Mouse (Mus musculus): Measurements from ENCODE around the gene Dis3. TPM values are rescaled to one million over a fixed set of nuclear protein-coding genes. Genes with fewer than 3 reads are reported as not detected.

Dis3 gene
- polyA plus RNA-seq, 1 experiment, result 86.8 TPM

DNA sequence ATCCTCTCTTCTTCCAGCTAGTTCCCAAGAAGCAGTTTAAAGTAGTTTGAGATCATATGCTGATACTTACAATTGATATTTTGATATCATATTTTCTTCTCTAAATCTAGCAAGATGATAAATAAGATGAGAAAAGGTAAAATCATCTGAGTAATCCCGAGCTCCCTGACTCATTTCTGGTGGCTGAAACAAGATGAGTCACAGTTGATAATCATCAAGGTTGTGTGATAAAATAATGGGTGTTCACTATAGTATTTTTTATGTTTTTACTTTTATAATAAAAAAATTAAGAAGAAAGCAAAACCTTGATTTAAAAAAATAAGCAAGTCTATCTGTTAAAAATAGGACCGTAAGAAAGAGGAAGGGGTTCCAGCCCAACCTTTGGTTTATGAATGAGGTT, 34.5 kb upstream of the Dis3 start:
- Histone ChIP-seq H3K4me1 (ENCODE audit: control insufficient read depth, insufficient read depth, low read length) (no peaks in the 10 kb centered on the region), H3K9me3 (replicated peaks; ENCODE audit: control insufficient read depth, insufficient read depth, low read length, poor library complexity, severe bottlenecking) (no peaks in the 10 kb centered on the region), H3K36me3 (ENCODE audit: control insufficient read depth, insufficient read depth, low read length, poor library complexity, severe bottlenecking) (peaks cover 7% of the 10 kb centered on the region; the same call in 1 of the 2 replicates), H3K9ac (ENCODE audit: low read depth, poor library complexity, severe bottlenecking) (no peak overlapping the region), H3K27ac (ENCODE audit: insufficient read depth, low read length) (no peak overlapping the region), H3K27me3 (ENCODE audit: control insufficient read depth, insufficient read depth, low read length, poor library complexity, severe bottlenecking) (no peaks in the 10 kb centered on the region), H3K4me3 (ENCODE audit: low read depth, low read length) (no peak overlapping the region)
- TF ChIP-seq POLR2A (IDR thresholded peaks at IDR 0.05; ENCODE audit: insufficient read depth, low read length) (no peak), CTCF (IDR thresholded peaks at IDR 0.05; ENCODE audit: low read depth, low read length) (no peak), EP300 (IDR thresholded peaks at IDR 0.05; ENCODE audit: insufficient read depth, low read depth, low read length) (no peak)

DNA sequence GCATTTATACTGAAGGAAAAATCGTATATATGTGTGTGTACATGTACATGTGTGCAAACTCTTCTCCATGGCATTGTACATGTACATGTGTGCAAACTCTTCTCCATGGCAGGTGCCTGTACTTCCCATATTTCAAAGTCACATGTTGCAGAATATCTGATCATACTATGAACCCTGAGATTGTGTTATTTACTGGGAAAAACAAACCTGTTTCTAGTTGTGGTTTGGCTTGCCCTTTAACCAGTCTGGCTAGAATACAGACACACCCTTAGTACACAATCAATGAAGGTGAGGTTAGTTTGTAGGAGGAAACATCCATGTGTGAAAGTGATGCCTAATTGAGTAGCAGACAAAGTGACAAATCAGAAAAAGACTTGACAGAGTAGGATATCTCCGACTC, 29.5 kb upstream of the Dis3 start:
- Histone ChIP-seq H3K27ac (ENCODE audit: insufficient read depth, low read length) (no peak overlapping the region), H3K27me3 (ENCODE audit: control insufficient read depth, insufficient read depth, low read length, poor library complexity, severe bottlenecking) (no peaks in the 10 kb centered on the region), H3K9ac (ENCODE audit: low read depth, poor library complexity, severe bottlenecking) (no peak overlapping the region), H3K4me1 (ENCODE audit: control insufficient read depth, insufficient read depth, low read length) (no peaks in the 10 kb centered on the region), H3K36me3 (ENCODE audit: control insufficient read depth, insufficient read depth, low read length, poor library complexity, severe bottlenecking) (peaks cover 2% of the 10 kb centered on the region; the same call in 1 of the 2 replicates), H3K9me3 (replicated peaks; ENCODE audit: control insufficient read depth, insufficient read depth, low read length, poor library complexity, severe bottlenecking) (no peaks in the 10 kb centered on the region), H3K4me3 (ENCODE audit: low read depth, low read length) (no peak overlapping the region)
- TF ChIP-seq POLR2A (IDR thresholded peaks at IDR 0.05; ENCODE audit: insufficient read depth, low read length) (no peak), EP300 (IDR thresholded peaks at IDR 0.05; ENCODE audit: insufficient read depth, low read depth, low read length) (no peak), CTCF (IDR thresholded peaks at IDR 0.05; ENCODE audit: low read depth, low read length) (no peak)

DNA sequence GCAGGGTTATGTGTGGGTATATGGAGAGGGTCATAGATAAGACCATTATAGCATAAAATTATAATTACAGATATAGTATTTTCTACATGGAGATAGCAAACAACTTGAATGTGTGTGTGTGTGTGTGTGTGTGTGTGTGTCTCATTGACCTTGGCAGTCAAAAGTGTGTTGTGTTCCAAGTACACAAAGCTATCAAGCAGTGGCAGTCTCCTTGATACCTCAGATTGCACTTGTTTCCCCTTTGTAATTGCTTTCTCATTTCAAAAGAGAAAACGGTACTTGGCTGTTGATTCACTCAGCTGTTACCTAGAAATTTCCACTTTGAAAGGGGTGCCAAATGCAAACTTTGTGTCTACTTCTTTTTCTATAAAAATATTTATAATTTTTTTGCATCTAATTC, 27.9 kb upstream of the Dis3 start:
- Histone ChIP-seq H3K27me3 (ENCODE audit: control insufficient read depth, insufficient read depth, low read length, poor library complexity, severe bottlenecking) (no peaks in the 10 kb centered on the region), H3K9ac (ENCODE audit: low read depth, poor library complexity, severe bottlenecking) (no peak overlapping the region), H3K27ac (ENCODE audit: insufficient read depth, low read length) (no peak overlapping the region), H3K4me1 (ENCODE audit: control insufficient read depth, insufficient read depth, low read length) (no peaks in the 10 kb centered on the region), H3K36me3 (ENCODE audit: control insufficient read depth, insufficient read depth, low read length, poor library complexity, severe bottlenecking) (peaks cover 2% of the 10 kb centered on the region; the same call in 1 of the 2 replicates), H3K9me3 (replicated peaks; ENCODE audit: control insufficient read depth, insufficient read depth, low read length, poor library complexity, severe bottlenecking) (no peaks in the 10 kb centered on the region), H3K4me3 (ENCODE audit: low read depth, low read length) (no peak overlapping the region)
- TF ChIP-seq POLR2A (IDR thresholded peaks at IDR 0.05; ENCODE audit: insufficient read depth, low read length), result no peak
- TF ChIP-seq EP300 (IDR thresholded peaks at IDR 0.05; ENCODE audit: insufficient read depth, low read depth, low read length), result no peak
- no peak for TF ChIP-seq CTCF (IDR thresholded peaks at IDR 0.05; ENCODE audit: low read depth, low read length)

DNA sequence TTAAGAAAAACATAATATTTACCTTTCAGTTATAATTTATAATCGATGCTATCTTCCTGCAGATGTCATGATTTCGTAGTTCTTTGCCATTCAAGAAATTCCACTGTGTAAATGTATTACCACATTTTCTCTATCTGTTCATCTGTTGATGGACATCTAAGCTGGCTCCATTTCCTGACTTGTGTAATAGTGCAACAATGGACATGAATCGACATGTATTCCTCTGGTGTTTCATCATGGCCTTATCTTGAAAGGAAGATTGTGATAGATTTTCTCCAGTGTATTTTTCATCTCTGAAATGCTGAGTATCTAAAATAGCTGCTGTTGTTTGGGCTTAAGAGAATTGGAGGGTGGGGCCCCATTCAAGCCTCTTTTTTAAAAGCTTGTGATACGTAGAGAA, 27.1 kb upstream of the Dis3 start:
- no peaks in the 10 kb centered on the region for H3K27me3 ChIP-seq (ENCODE audit: control insufficient read depth, insufficient read depth, low read length, poor library complexity, severe bottlenecking)
- no peak overlapping the region for H3K27ac ChIP-seq (ENCODE audit: insufficient read depth, low read length)
- H3K4me1 ChIP-seq (ENCODE audit: control insufficient read depth, insufficient read depth, low read length), result no peaks in the 10 kb centered on the region
- no peak overlapping the region for H3K4me3 ChIP-seq (ENCODE audit: low read depth, low read length)
- no peak for TF ChIP-seq POLR2A (IDR thresholded peaks at IDR 0.05; ENCODE audit: insufficient read depth, low read length)
- no peak for TF ChIP-seq EP300 (IDR thresholded peaks at IDR 0.05; ENCODE audit: insufficient read depth, low read depth, low read length)
- no peak for TF ChIP-seq CTCF (IDR thresholded peaks at IDR 0.05; ENCODE audit: low read depth, low read length)
- H3K36me3 ChIP-seq (ENCODE audit: control insufficient read depth, insufficient read depth, low read length, poor library complexity, severe bottlenecking), result peaks cover 2% of the 10 kb centered on the region; the same call in 1 of the 2 replicates
- H3K9ac ChIP-seq (ENCODE audit: low read depth, poor library complexity, severe bottlenecking), result no peak overlapping the region
- no peaks in the 10 kb centered on the region for H3K9me3 ChIP-seq (replicated peaks; ENCODE audit: control insufficient read depth, insufficient read depth, low read length, poor library complexity, severe bottlenecking)

DNA sequence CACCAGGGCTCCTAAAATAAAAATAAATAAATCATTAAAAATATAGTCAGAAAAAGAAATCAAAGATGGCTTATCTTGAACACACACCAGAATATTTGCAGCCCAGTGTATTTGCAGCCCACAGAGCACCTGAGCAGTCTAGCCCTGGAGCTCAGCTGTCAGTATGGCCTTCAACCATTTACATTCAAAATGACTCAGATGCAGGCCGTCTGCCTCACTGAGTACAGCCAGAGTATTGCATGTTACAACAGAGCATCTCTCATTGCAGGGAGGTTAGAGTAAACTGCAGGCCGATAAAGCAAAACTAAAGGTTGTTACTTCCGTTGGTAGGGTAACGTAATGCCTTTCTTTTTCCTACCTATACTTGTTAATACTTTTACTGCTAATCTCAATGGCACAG, 24.5 kb upstream of the Dis3 start:
- Histone ChIP-seq H3K9me3 (replicated peaks; ENCODE audit: control insufficient read depth, insufficient read depth, low read length, poor library complexity, severe bottlenecking) (no peaks in the 10 kb centered on the region), H3K27me3 (ENCODE audit: control insufficient read depth, insufficient read depth, low read length, poor library complexity, severe bottlenecking) (no peaks in the 10 kb centered on the region), H3K4me3 (ENCODE audit: low read depth, low read length) (no peak overlapping the region), H3K9ac (ENCODE audit: low read depth, poor library complexity, severe bottlenecking) (no peak overlapping the region), H3K36me3 (ENCODE audit: control insufficient read depth, insufficient read depth, low read length, poor library complexity, severe bottlenecking) (0 out of 2 replicates have a peak, but pooled peaks cover 2% of the 10 kb centered on the region), H3K27ac (ENCODE audit: insufficient read depth, low read length) (no peak overlapping the region), H3K4me1 (ENCODE audit: control insufficient read depth, insufficient read depth, low read length) (no peaks in the 10 kb centered on the region)
- no peak for TF ChIP-seq POLR2A (IDR thresholded peaks at IDR 0.05; ENCODE audit: insufficient read depth, low read length)
- no peak for TF ChIP-seq EP300 (IDR thresholded peaks at IDR 0.05; ENCODE audit: insufficient read depth, low read depth, low read length)

DNA sequence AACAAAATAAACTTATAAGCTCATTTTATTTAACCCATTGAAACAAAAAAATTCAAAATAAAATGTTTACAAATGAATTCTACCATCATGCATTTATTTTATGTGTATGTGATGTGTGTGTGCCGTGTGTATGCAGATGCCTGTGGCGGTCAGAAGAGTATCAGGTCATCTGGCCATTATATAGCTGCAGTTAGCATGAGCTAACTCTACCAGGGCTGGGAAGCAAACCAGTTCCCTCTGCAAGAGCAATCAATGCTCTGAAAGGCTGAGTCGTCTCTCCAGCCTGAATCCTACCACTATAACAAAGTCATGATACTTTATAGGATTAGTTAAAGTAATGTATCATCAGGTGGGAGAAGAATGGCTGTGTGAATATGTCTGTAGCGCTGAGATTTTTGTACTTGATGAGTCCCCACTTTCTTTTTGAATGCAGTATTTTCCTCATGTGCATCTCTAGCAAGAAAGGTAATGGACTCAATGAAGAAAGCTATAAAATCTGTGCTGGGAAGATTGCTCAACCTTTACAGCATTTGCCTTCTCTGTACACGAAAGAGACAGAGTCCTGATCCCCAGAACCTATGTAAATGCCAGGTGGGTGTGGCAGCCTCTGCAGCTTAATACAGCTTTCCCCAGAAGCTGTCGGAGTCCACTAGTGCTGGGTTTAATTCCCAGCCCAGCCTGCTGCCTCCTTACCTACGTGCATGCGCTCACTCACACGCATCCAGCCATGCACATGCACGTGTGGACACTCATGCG, 22.2 kb upstream of the Dis3 start:
- Histone ChIP-seq H3K4me1 (ENCODE audit: control insufficient read depth, insufficient read depth, low read length) (no peaks in the 10 kb centered on the region), H3K36me3 (ENCODE audit: control insufficient read depth, insufficient read depth, low read length, poor library complexity, severe bottlenecking) (0 out of 2 replicates have a peak, but pooled peaks cover 2% of the 10 kb centered on the region)

More for the DNA sequence above, 22.2 kb upstream of the Dis3 start:
- Histone ChIP-seq H3K27me3 (ENCODE audit: control insufficient read depth, insufficient read depth, low read length, poor library complexity, severe bottlenecking) (no peaks in the 10 kb centered on the region), H3K27ac (ENCODE audit: insufficient read depth, low read length) (no peak overlapping the region), H3K9ac (ENCODE audit: low read depth, poor library complexity, severe bottlenecking) (no peak overlapping the region), H3K4me3 (ENCODE audit: low read depth, low read length) (no peak overlapping the region), H3K9me3 (replicated peaks; ENCODE audit: control insufficient read depth, insufficient read depth, low read length, poor library complexity, severe bottlenecking) (no peaks in the 10 kb centered on the region)
- no peak for TF ChIP-seq CTCF (IDR thresholded peaks at IDR 0.05; ENCODE audit: low read depth, low read length)
- TF ChIP-seq EP300 (IDR thresholded peaks at IDR 0.05; ENCODE audit: insufficient read depth, low read depth, low read length), result no peak
- TF ChIP-seq POLR2A (IDR thresholded peaks at IDR 0.05; ENCODE audit: insufficient read depth, low read length), result no peak

Measured in ES-Bruce4 (cell line).